Mouse (Mus musculus) hindbrain, embryonic 13.5 days (tissue): Measurements from ENCODE around the gene Cabin1. TPM values are rescaled to one million over a fixed set of nuclear protein-coding genes. Genes with fewer than 3 reads are reported as not detected.

Experiments used
- ATAC-seq: fragments of 200-750 bp; cut with Nextera tagmentation; 2 replicates; pipeline ENCODE4 v1.8.0; 2017; ENCODE audit warnings: moderate TSS enrichment; ENCODE audit not compliant: low FRiP score
- H3K27ac ChIP-seq: fragments of 300-500 bp; sonication (generic); 2 replicates; pipeline ENCODE4 v1.5.1; 2015; ENCODE audit warnings: inconsistent platforms, mild to moderate bottlenecking, moderate library complexity
- H3K27me3 ChIP-seq: fragments of 300-500 bp; sonication (generic); 2 replicates; pipeline ENCODE4 v1.6.1; 2015; ENCODE audit warnings: mild to moderate bottlenecking, inconsistent platforms
- H3K36me3 ChIP-seq: fragments of 300-500 bp; sonication (generic); 2 replicates; pipeline ENCODE4 v1.6.1; 2015; ENCODE audit warnings: mild to moderate bottlenecking, inconsistent platforms
- H3K4me1 ChIP-seq: fragments of 300-500 bp; sonication (generic); replicated peaks from 2 replicates; pipeline ENCODE4 v1.6.1; 2015; ENCODE audit warnings: inconsistent platforms
- H3K4me2 ChIP-seq: fragments of 300-500 bp; sonication (generic); 2 replicates; pipeline ENCODE4 v1.6.1; 2015; ENCODE audit warnings: inconsistent platforms, mild to moderate bottlenecking, moderate library complexity
- H3K4me3 ChIP-seq: fragments of 300-500 bp; sonication (generic); 2 replicates; pipeline ENCODE4 v1.5.1; 2015; ENCODE audit warnings: mild to moderate bottlenecking, inconsistent platforms
- H3K9ac ChIP-seq: fragments of 300-500 bp; sonication (generic); 2 replicates; pipeline ENCODE4 v1.6.1; 2015; ENCODE audit warnings: mild to moderate bottlenecking, inconsistent platforms
- H3K9me3 ChIP-seq: fragments of 300-500 bp; sonication (generic); 2 replicates; pipeline ENCODE4 v1.6.1; 2016; ENCODE audit warnings: inconsistent platforms
- WGBS: fragments of 180-500 bp; shearing (Covaris S2); methylation state at CpG from one replicate; pipeline ENCODE4 v1.1.7; 2015; 5-methylcytosine and 5-hydroxymethylcytosine counted together
- polyA plus RNA-seq: library from polyadenylated mRNA; unstranded; fragments of >200 nt; fragmentation: Nextera tagmentation; extraction: Ambion mirVana; gene quantifications from 2 replicates; pipeline ENCODE4 v1.2.1, GENCODE M21; 2015

Gene Cabin1
- polyA plus RNA-seq, 1 experiment from 2014 or later, result 39.5 TPM

DNA sequence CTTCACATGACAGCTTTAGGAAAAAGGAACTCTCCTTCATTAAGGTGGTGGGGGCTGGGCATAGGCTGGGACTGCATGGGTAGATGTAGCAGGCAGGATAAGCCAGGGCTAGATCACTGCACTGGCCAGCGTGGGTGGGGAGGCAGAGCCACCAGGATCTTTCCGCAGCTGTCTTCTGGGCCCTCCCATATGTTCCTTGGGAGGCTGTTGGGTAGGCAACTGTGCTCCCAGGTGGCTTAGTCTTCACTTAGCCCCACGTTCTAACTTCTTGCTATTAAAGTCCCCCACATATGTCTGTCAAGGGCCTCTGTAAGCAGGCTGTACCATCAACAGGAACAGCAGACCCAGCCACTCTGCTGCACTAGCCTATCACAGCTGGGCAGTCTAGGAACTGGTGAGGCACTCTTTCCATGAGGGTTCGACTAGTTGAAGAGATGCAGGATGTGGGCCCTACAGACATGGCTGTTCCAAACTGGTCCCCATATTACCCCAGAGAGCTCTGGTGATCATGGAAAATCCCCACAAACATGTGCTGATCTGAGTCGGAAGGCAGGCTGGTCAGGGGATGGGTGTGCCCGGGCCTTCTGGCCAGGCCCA is 113.7 kb downstream of the Cabin1 start:
- Histone ChIP-seq H3K9me3 (no peaks in the 10 kb centered on the region), H3K36me3 (peaks cover 96% of the 10 kb centered on the region), H3K4me1 (no peaks in the 10 kb centered on the region), H3K4me3 (no peak overlapping the region), H3K4me2 (no peak overlapping the region), H3K27ac (no peak overlapping the region), H3K27me3 (no peaks in the 10 kb centered on the region), H3K9ac (no peak overlapping the region)
- no peak for ATAC-seq
- 96% methylated on average over 6 of the region's 6 CpGs for WGBS

GRCm38 (mm10) chr10:75649406-75649995 is 114.6 kb downstream of the Cabin1 start:
- WGBS, result 93% methylated on average over 4 of the region's 4 CpGs
- Histone ChIP-seq H3K4me3 (no peak overlapping the region), H3K27me3 (no peaks in the 10 kb centered on the region), H3K9me3 (no peaks in the 10 kb centered on the region), H3K9ac (no peak overlapping the region), H3K27ac (no peak overlapping the region), H3K4me2 (no peak overlapping the region), H3K36me3 (peaks cover 92% of the 10 kb centered on the region), H3K4me1 (0 out of 2 replicates have a peak, but pooled peaks cover 2% of the 10 kb centered on the region)
- ATAC-seq, result no peak

- no peaks in the 10 kb centered on the region for H3K9me3 ChIP-seq
- ATAC-seq, result no peak
- H3K36me3 ChIP-seq, result peaks cover 87% of the 10 kb centered on the region
- H3K4me3 ChIP-seq, result no peak overlapping the region
- H3K4me1 ChIP-seq, result peaks cover 6% of the 10 kb centered on the region
- no peak overlapping the region for H3K27ac ChIP-seq
- no peak overlapping the region for H3K9ac ChIP-seq
- H3K27me3 ChIP-seq, result no peaks in the 10 kb centered on the region
- no peak overlapping the region for H3K4me2 ChIP-seq
- WGBS, result 96% methylated on average over 7 of the region's 7 CpGs
Observed at GRCm38 (mm10) chr10:75649001-75649400, 115.1 kb downstream of the Cabin1 start.

- ATAC-seq, result no peak
- WGBS, result 85% methylated on average over 6 of the region's 6 CpGs
- H3K9me3 ChIP-seq, result no peaks in the 10 kb centered on the region
- no peak overlapping the region for H3K4me3 ChIP-seq
- H3K36me3 ChIP-seq, result peaks cover 78% of the 10 kb centered on the region
- H3K4me1 ChIP-seq, result peaks cover 15% of the 10 kb centered on the region
- H3K4me2 ChIP-seq, result no peak overlapping the region
- H3K27me3 ChIP-seq, result no peaks in the 10 kb centered on the region
- H3K9ac ChIP-seq, result no peak overlapping the region
- 0 out of 2 replicates have a peak overlapping the region, but pooled peaks have one; percentile 18 for H3K27ac ChIP-seq
Observed at GRCm38 (mm10) chr10:75648091-75648490, 116.0 kb downstream of the Cabin1 start.

DNA sequence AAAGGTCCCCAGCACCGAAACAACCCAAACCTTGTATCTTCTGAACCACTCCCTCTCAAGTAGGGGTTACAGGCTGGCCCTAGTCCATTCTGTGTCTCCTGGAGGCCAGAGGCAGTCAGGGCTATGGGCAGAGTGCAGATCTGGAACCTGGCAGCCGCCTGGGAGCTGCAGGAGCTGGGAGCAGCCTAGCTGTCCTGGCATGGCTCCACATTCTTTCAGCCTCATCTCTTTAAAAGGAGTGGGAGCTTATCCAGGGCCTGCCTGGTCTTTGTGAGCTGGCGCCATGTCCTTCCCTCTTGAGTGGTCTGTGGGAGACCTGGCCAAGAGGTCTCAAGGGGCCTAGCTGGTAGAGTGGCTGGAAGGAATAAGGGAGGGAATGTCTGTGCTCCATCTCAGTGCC is 116.8 kb downstream of the Cabin1 start:
- Histone ChIP-seq H3K27me3 (no peaks in the 10 kb centered on the region), H3K9me3 (no peaks in the 10 kb centered on the region), H3K4me1 (peaks cover 20% of the 10 kb centered on the region), H3K9ac (no peak overlapping the region), H3K4me3 (no peak overlapping the region), H3K4me2 (no peak overlapping the region), H3K27ac (0 out of 2 replicates have a peak overlapping the region, but pooled peaks have one; percentile 18), H3K36me3 (peaks cover 71% of the 10 kb centered on the region)
- WGBS, result 79% methylated on average over 3 of the region's 3 CpGs
- no peak for ATAC-seq

GRCm38 (mm10) chr10:75646406-75646805 is 117.7 kb downstream of the Cabin1 start:
- WGBS, result 95% methylated on average over 6 of the region's 6 CpGs
- H3K4me1 ChIP-seq, result peaks cover 20% of the 10 kb centered on the region
- ATAC-seq, result no peak
- H3K9me3 ChIP-seq, result no peaks in the 10 kb centered on the region
- H3K4me2 ChIP-seq, result no peak overlapping the region
- H3K9ac ChIP-seq, result no peak overlapping the region
- no peaks in the 10 kb centered on the region for H3K27me3 ChIP-seq
- no peak overlapping the region for H3K27ac ChIP-seq
- H3K4me3 ChIP-seq, result no peak overlapping the region
- peaks cover 61% of the 10 kb centered on the region for H3K36me3 ChIP-seq

- Histone ChIP-seq H3K9me3 (no peaks in the 10 kb centered on the region), H3K36me3 (peaks cover 54% of the 10 kb centered on the region), H3K4me2 (no peak overlapping the region), H3K27ac (no peak overlapping the region), H3K4me3 (no peak overlapping the region), H3K9ac (no peak overlapping the region), H3K27me3 (no peaks in the 10 kb centered on the region), H3K4me1 (peaks cover 20% of the 10 kb centered on the region)
- ATAC-seq, result no peak
- 94% methylated on average over 8 of the region's 8 CpGs for WGBS
Observed at GRCm38 (mm10) chr10:75645616-75646015, 118.5 kb downstream of the Cabin1 start.

GRCm38 (mm10) chr10:75643741-75644343 is 120.3 kb downstream of the Cabin1 start, which contains the start of gene Susd2:
Susd2 (minus strand) TSS chr10:75644008.
- ATAC-seq, result peak; percentile 52
- 3% methylated on average over 11 of the region's 11 CpGs for WGBS
- Histone ChIP-seq H3K4me2 (peak within 1 kb of the TSS; percentile 29), H3K4me3 (no peak within 1 kb of the TSS), H3K27ac (peak within 1 kb of the TSS; percentile 55), H3K9me3 (no peaks in the 10 kb centered on the region), H3K4me1 (peaks cover 20% of the 10 kb centered on the region), H3K36me3 (peaks cover 37% of the 10 kb centered on the region), H3K27me3 (no peaks in the 10 kb centered on the region), H3K9ac (0 out of 2 replicates have a peak within 1 kb of the TSS, but pooled peaks have one; percentile 20)

GRCm38 (mm10) chr10:75642891-75643290 is 121.2 kb downstream of the Cabin1 start:
- peak overlapping the region; percentile 55; the same call in 1 of the 2 replicates for H3K27ac ChIP-seq
- no peaks in the 10 kb centered on the region for H3K9me3 ChIP-seq
- H3K4me1 ChIP-seq, result peaks cover 20% of the 10 kb centered on the region
- no peaks in the 10 kb centered on the region for H3K27me3 ChIP-seq
- H3K4me3 ChIP-seq, result no peak overlapping the region
- no peak overlapping the region for H3K4me2 ChIP-seq
- no peak overlapping the region for H3K9ac ChIP-seq
- 89% methylated on average over 2 of the region's 2 CpGs for WGBS
- ATAC-seq, result no peak
- H3K36me3 ChIP-seq, result peaks cover 28% of the 10 kb centered on the region

DNA sequence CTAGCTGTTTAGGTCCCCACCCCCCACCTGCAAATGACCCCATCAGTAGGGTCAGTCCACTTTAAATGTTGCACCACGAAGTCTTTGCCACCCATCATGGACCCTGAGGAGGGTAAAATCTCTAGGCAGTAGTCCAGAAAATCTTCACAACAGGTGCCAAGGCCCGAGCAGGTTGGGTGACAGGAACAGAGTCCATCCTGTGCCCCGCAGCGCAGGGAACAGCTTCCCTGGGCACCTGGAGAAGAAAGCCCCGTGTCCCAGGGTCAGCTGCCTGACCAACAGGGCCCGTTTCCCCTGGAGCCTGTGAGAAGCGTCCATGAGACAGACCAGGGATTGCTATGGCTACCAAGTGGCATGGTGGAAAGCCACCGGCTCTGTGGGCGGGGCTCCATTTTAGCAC is 121.7 kb downstream of the Cabin1 start:
- H3K27ac ChIP-seq, result no peak overlapping the region
- H3K4me1 ChIP-seq, result peaks cover 20% of the 10 kb centered on the region
- H3K27me3 ChIP-seq, result no peaks in the 10 kb centered on the region
- no peak overlapping the region for H3K4me3 ChIP-seq
- H3K36me3 ChIP-seq, result peaks cover 23% of the 10 kb centered on the region
- H3K9ac ChIP-seq, result no peak overlapping the region
- H3K4me2 ChIP-seq, result no peak overlapping the region
- WGBS, result 79% methylated on average over 9 of the region's 9 CpGs
- ATAC-seq, result no peak
- no peaks in the 10 kb centered on the region for H3K9me3 ChIP-seq

DNA sequence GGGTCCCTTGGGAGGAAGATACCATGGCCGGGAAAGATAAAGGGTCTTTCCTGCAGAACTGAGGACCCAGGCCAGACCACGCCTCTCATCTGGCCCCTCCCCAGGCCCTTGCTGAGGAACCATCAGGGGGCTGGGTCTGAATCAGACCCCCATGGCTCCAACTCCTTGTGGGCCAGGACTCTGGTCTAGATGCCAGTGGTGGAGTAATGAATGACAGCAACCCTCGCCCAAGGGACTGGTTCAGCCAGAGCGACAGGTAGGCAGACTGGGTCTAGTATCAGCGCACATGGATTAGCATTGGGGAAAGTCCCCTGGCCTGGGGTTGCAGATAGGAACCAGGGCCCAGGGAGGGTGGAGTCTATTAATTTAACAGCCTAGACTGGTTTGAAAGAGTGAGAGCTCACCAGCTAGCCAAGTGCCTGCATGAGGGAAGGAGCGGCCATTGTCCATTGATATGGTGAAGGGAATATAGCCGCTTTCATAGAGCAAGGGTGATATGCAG is 122.4 kb downstream of the Cabin1 start:
- WGBS, result 91% methylated on average over 7 of the region's 7 CpGs
- H3K27me3 ChIP-seq, result no peaks in the 10 kb centered on the region
- no peak for ATAC-seq
- H3K4me1 ChIP-seq, result peaks cover 20% of the 10 kb centered on the region
- no peaks in the 10 kb centered on the region for H3K9me3 ChIP-seq
- no peak overlapping the region for H3K27ac ChIP-seq
- H3K4me3 ChIP-seq, result no peak overlapping the region
- peaks cover 18% of the 10 kb centered on the region for H3K36me3 ChIP-seq
- no peak overlapping the region for H3K4me2 ChIP-seq
- no peak overlapping the region for H3K9ac ChIP-seq

DNA sequence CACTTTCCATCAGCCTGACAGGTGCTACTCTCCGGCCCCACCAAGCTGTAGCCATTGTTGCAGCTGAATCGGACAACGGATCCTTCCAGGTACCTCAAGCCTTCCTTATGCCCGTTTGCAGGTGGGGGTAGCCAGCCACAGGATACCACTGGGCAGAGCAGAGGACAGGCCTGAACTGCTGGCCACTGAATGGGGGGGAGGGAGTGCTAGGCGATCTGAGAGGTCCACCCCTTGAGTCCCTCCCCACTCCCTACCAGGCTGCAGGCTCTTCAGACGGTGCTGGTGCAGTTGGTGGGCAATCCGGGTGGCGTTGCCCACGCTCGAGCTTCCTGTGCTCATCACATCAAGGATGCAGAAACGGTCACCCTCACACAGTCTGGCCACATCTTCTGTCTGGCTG is 126.4 kb downstream of the Cabin1 start:
- ATAC-seq, result no peak
- no peak overlapping the region for H3K9ac ChIP-seq
- WGBS, result 90% methylated on average over 11 of the region's 11 CpGs
- H3K27ac ChIP-seq, result no peak overlapping the region
- no peaks in the 10 kb centered on the region for H3K27me3 ChIP-seq
- H3K36me3 ChIP-seq, result no peaks in the 10 kb centered on the region
- peaks cover 8% of the 10 kb centered on the region for H3K4me1 ChIP-seq
- no peak overlapping the region for H3K4me2 ChIP-seq
- H3K4me3 ChIP-seq, result no peak overlapping the region
- H3K9me3 ChIP-seq, result no peaks in the 10 kb centered on the region
